Mouse (Mus musculus) lung, embryonic 16.5 days (tissue): ENCODE measurements around the gene Parp3. TPM values are rescaled to one million over a fixed set of nuclear protein-coding genes. Genes with fewer than 3 reads are reported as not detected.
"Not testable (repeated sequence)": the region's sequence is repeated elsewhere in the genome, so short reads cannot be mapped to it uniquely, and the experiment has no call there.

Experiments
- ATAC-seq: fragments of 200-750 bp; cut with Nextera tagmentation; 2 replicates; pipeline ENCODE4 v1.8.0; 2017; ENCODE audit warnings: low read depth, mild to moderate bottlenecking, moderate library complexity
- H3K27ac ChIP-seq: fragments of 300-500 bp; sonication (generic); 2 replicates; pipeline ENCODE4 v1.5.1; 2014; ENCODE audit warnings: mild to moderate bottlenecking, control low read depth, low read length
- H3K27me3 ChIP-seq: fragments of 300-500 bp; sonication (generic); 2 replicates; pipeline ENCODE4 v1.6.1; 2014; ENCODE audit warnings: low read depth, low read length, mixed read lengths; ENCODE audit not compliant: control insufficient read depth, insufficient read depth
- H3K36me3 ChIP-seq: fragments of 300-500 bp; sonication (generic); 2 replicates; pipeline ENCODE4 v1.6.1; 2014; ENCODE audit warnings: low read length; ENCODE audit not compliant: control insufficient read depth, insufficient read depth
- H3K4me1 ChIP-seq: fragments of 300-500 bp; sonication (generic); replicated peaks from 2 replicates; pipeline ENCODE4 v1.6.1; 2014; ENCODE audit warnings: low read length, mixed read lengths; ENCODE audit not compliant: control insufficient read depth, insufficient read depth
- H3K4me2 ChIP-seq: fragments of 300-500 bp; sonication (generic); 2 replicates; pipeline ENCODE4 v1.6.1; 2014; ENCODE audit warnings: low read depth, low read length, control low read depth
- H3K4me3 ChIP-seq: fragments of 300-500 bp; sonication (generic); 2 replicates; pipeline ENCODE4 v1.5.1; 2014; ENCODE audit warnings: mild to moderate bottlenecking, low read length, control low read depth
- H3K9ac ChIP-seq: fragments of 300-500 bp; sonication (generic); 2 replicates; pipeline ENCODE4 v1.6.1; 2014; ENCODE audit warnings: low read length, control low read depth
- H3K9me3 ChIP-seq: fragments of 300-500 bp; sonication (generic); 2 replicates; pipeline ENCODE4 v1.6.1; 2016; ENCODE audit warnings: low read length; ENCODE audit not compliant: control insufficient read depth
- WGBS: fragments of 180-500 bp; shearing (Covaris S2); extraction: QIAGEN DNeasy Blood & Tissue Kit; methylation state at CpG from one replicate; pipeline ENCODE4 v1.1.7; 2014; 5-methylcytosine and 5-hydroxymethylcytosine counted together
- polyA plus RNA-seq: library from polyadenylated mRNA; unstranded; fragments of >200 nt; fragmentation: Nextera tagmentation; extraction: Ambion mirVana; gene quantifications from 2 replicates; pipeline ENCODE4 v1.2.1, GENCODE M21; 2015

The Parp3 gene
- polyA plus RNA-seq, 1 experiment from 2014 or later: 4.7 TPM

- Histone ChIP-seq H3K4me1 (no peaks in the 10 kb centered on the region), H3K4me2 (no peak within 1 kb of the TSS), H3K27me3 (no peaks in the 10 kb centered on the region), H3K27ac (no peak within 1 kb of the TSS), H3K36me3 (no peaks in the 10 kb centered on the region), H3K9ac (no peak within 1 kb of the TSS), H3K4me3 (no peak within 1 kb of the TSS), H3K9me3 (no peaks in the 10 kb centered on the region)
- ATAC-seq: no peak
- 84% methylated on average over 6 of the region's 6 CpGs for WGBS
Observed at GRCm38 (mm10) chr9:106499667-106500066, 22.9 kb upstream of the Parp3 start, which contains the start of gene Iqcf1. Iqcf1 (plus strand) TSS chr9:106499967.

- H3K36me3 ChIP-seq: peaks cover 13% of the 10 kb centered on the region
- H3K4me1 ChIP-seq, H3K27ac ChIP-seq, ATAC-seq, H3K9ac ChIP-seq, H3K9me3 ChIP-seq, H3K4me3 ChIP-seq, H3K4me2 ChIP-seq, H3K27me3 ChIP-seq: not testable (repeated sequence)
- 83% methylated on average over 6 of the region's 6 CpGs for WGBS
Observed at GRCm38 (mm10) chr9:106487602-106488001, 10.9 kb upstream of the Parp3 start.

GRCm38 (mm10) chr9:106485076-106485475 is 8.3 kb upstream of the Parp3 start:
- Histone ChIP-seq H3K36me3 (peaks cover 17% of the 10 kb centered on the region), H3K4me1 (no peaks in the 10 kb centered on the region), H3K4me3 (no peak overlapping the region), H3K27me3 (no peaks in the 10 kb centered on the region), H3K4me2 (no peak overlapping the region), H3K9ac (no peak overlapping the region), H3K27ac (no peak overlapping the region), H3K9me3 (no peaks in the 10 kb centered on the region)
- ATAC-seq: no peak
- WGBS: 85% methylated on average over 10 of the region's 10 CpGs

- H3K36me3 ChIP-seq: peaks cover 17% of the 10 kb centered on the region
Observed at GRCm38 (mm10) chr9:106483606-106484005, 6.9 kb upstream of the Parp3 start.

GRCm38 (mm10) chr9:106483136-106483535 is 6.4 kb upstream of the Parp3 start:
- Histone ChIP-seq H3K27me3 (no peaks in the 10 kb centered on the region), H3K36me3 (peaks cover 17% of the 10 kb centered on the region), H3K9me3 (no peaks in the 10 kb centered on the region), H3K4me2 (no peak overlapping the region), H3K4me1 (peaks cover 3% of the 10 kb centered on the region), H3K9ac (no peak overlapping the region), H3K4me3 (no peak overlapping the region), H3K27ac (no peak overlapping the region)
- no peak for ATAC-seq
- WGBS: 96% methylated on average over 10 of the region's 10 CpGs

More at GRCm38 (mm10) chr9:106483606-106484005, 6.9 kb upstream of the Parp3 start:
- H3K9ac ChIP-seq: no peak overlapping the region
- 88% methylated on average over 17 of the region's 17 CpGs for WGBS
- H3K4me2 ChIP-seq: no peak overlapping the region
- no peak overlapping the region for H3K27ac ChIP-seq
- H3K27me3 ChIP-seq: no peaks in the 10 kb centered on the region
- H3K4me3 ChIP-seq: no peak overlapping the region
- ATAC-seq: no peak
- no peaks in the 10 kb centered on the region for H3K9me3 ChIP-seq
- no peaks in the 10 kb centered on the region for H3K4me1 ChIP-seq

GRCm38 (mm10) chr9:106482578-106483115 is 5.9 kb upstream of the Parp3 start:
- 86% methylated on average over 17 of the region's 17 CpGs for WGBS
- no peak overlapping the region for H3K4me2 ChIP-seq
- H3K4me1 ChIP-seq: peaks cover 7% of the 10 kb centered on the region
- H3K27me3 ChIP-seq: no peaks in the 10 kb centered on the region
- H3K9me3 ChIP-seq: no peaks in the 10 kb centered on the region
- no peak overlapping the region for H3K9ac ChIP-seq
- ATAC-seq: no peak
- peaks cover 17% of the 10 kb centered on the region for H3K36me3 ChIP-seq
- H3K27ac ChIP-seq: no peak overlapping the region
- no peak overlapping the region for H3K4me3 ChIP-seq

- ATAC-seq: no peak
- no peak overlapping the region for H3K4me3 ChIP-seq
- WGBS: 88% methylated on average over 13 of the region's 13 CpGs
Observed at GRCm38 (mm10) chr9:106481676-106482075, 4.9 kb upstream of the Parp3 start.

GRCm38 (mm10) chr9:106481075-106481474 is 4.3 kb upstream of the Parp3 start:
- no peak overlapping the region for H3K9ac ChIP-seq
- 91% methylated on average over 15 of the region's 15 CpGs for WGBS
- no peak overlapping the region for H3K27ac ChIP-seq
- ATAC-seq: no peak
- no peak overlapping the region for H3K4me2 ChIP-seq
- H3K36me3 ChIP-seq: peaks cover 14% of the 10 kb centered on the region
- no peaks in the 10 kb centered on the region for H3K9me3 ChIP-seq
- H3K4me3 ChIP-seq: no peak overlapping the region
- peaks cover 13% of the 10 kb centered on the region for H3K4me1 ChIP-seq
- H3K27me3 ChIP-seq: no peaks in the 10 kb centered on the region

More at GRCm38 (mm10) chr9:106481676-106482075, 4.9 kb upstream of the Parp3 start:
- Histone ChIP-seq H3K9ac (no peak overlapping the region), H3K4me1 (peaks cover 7% of the 10 kb centered on the region), H3K27me3 (no peaks in the 10 kb centered on the region), H3K4me2 (no peak overlapping the region), H3K36me3 (peaks cover 17% of the 10 kb centered on the region), H3K27ac (no peak overlapping the region), H3K9me3 (no peaks in the 10 kb centered on the region)

- Histone ChIP-seq H3K9me3 (no peaks in the 10 kb centered on the region), H3K27ac (no peak overlapping the region), H3K4me3 (no peak overlapping the region), H3K4me2 (no peak overlapping the region), H3K36me3 (peaks cover 13% of the 10 kb centered on the region), H3K9ac (no peak overlapping the region), H3K4me1 (peaks cover 19% of the 10 kb centered on the region), H3K27me3 (no peaks in the 10 kb centered on the region)
- ATAC-seq: no peak
- 89% methylated on average over 7 of the region's 7 CpGs for WGBS
Observed at GRCm38 (mm10) chr9:106480541-106480940, 3.8 kb upstream of the Parp3 start.

- peak overlapping the region; percentile 83 for H3K4me3 ChIP-seq
Observed at GRCm38 (mm10) chr9:106478101-106478500, 1.4 kb upstream of the Parp3 start.

More at GRCm38 (mm10) chr9:106478101-106478500, 1.4 kb upstream of the Parp3 start:
- peaks cover 34% of the 10 kb centered on the region for H3K4me1 ChIP-seq
- no peaks in the 10 kb centered on the region for H3K27me3 ChIP-seq
- H3K36me3 ChIP-seq: peaks cover 7% of the 10 kb centered on the region
- H3K4me2 ChIP-seq: peak overlapping the region; percentile 91
- no peak for ATAC-seq
- H3K9me3 ChIP-seq: no peaks in the 10 kb centered on the region
- H3K9ac ChIP-seq: peak overlapping the region; percentile 72; the same call in 1 of the 2 replicates
- no peak overlapping the region for H3K27ac ChIP-seq
- WGBS: 77% methylated on average over 9 of the region's 9 CpGs
